Mouse (Mus musculus): ENCODE data around the gene Kat6b.

DNA sequence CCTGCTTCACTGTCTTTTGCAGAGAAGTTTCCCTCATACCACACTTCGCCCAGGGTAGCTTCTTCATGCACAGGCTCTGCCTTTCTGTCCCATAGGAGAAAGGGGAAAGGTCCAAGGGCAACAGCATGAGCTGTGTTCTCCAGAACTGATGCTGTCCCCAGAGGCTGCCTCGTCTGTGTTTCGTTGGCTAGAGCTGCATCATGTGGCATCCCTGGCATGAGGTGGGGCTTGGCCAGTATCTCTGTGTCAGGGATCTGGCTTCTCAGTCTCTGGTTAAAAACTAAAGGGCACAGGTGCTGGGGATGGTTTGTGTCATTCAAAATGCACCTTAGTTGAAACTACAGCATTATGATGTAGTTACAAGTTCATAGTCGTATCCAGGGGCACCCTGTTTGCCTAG lies 64.3 kb downstream of the Kat6b start:
- TF ChIP-seq CTCF (IDR thresholded peaks at IDR 0.05; ENCODE audit: borderline replicate concordance, insufficient read depth, low read depth, low read length) (no peak), POLR2A (IDR thresholded peaks at IDR 0.05; ENCODE audit: borderline replicate concordance, insufficient read depth, low read length) (no peak)
